Mouse (Mus musculus) CH12.LX (cell line): ENCODE data around the gene Zbtb38.

ENCODE experiments used
- BHLHE40 ChIP-seq: IDR thresholded peaks from 2 replicates; pipeline ENCODE4 v1.6.1; 2011; ENCODE audit warnings: mild to moderate bottlenecking, low read depth, low read length, improper control_type of control experiment
- CTCF ChIP-seq, 2 experiments: IDR thresholded peaks in 1 of 2; conservative IDR thresholded peaks in 1 of 2; 2 replicates each; pipeline ENCODE4 v1.5.1; 2011 to 2012; ENCODE audit warnings: low read depth in 2 of 2, low read length in 2 of 2, improper control_type of control experiment in 1 of 2, inconsistent platforms in 1 of 2, mild to moderate bottlenecking in 1 of 2, moderate library complexity in 1 of 2
- JUND ChIP-seq: conservative IDR thresholded peaks from 2 replicates; pipeline ENCODE4 v1.6.1; 2011; ENCODE audit warnings: low read depth, low read length, improper control_type of control experiment
- ZC3H11A ChIP-seq: IDR thresholded peaks from 2 replicates; pipeline ENCODE4 v1.6.1; 2012; ENCODE audit warnings: low read depth, mild to moderate bottlenecking, inconsistent platforms, low read length, improper control_type of control experiment

GRCm38 (mm10) chr9:96782062-96782461 lies 29.4 kb upstream of the Zbtb38 start:
- TF ChIP-seq JUND (no peak), ZC3H11A (no peak), BHLHE40 (no peak), CTCF (conservative IDR thresholded peaks at IDR 0.05 in 1 of 2, IDR thresholded peaks at IDR 0.05 in 1 of 2; ENCODE audit: low read depth in 2 of 2, low read length in 2 of 2) (no peak)
